In genomic region chr2:30800671-30801066, GRCm38 (mm10) we compare ENCODE assay signal across 9 mouse cellular contexts. TPM values are rescaled to one million over a fixed set of nuclear protein-coding genes. Genes with fewer than 3 reads are reported as not detected.
DNase-seq lines count a peak whose midpoint lies in the region; ATAC-seq and TF ChIP-seq lines count a peak whose summit lies in the region.
"Had no signal": no experiment of that assay in that cellular context is flagged by ENCODE, and none has a peak within 500 bp of the region (broad histone marks: within the 10 kb centered on the region; RNA-seq: fewer than 3 reads in every experiment).

No protein-coding gene starts in this region.

- intact Hi-C loops in left cerebral cortex, postnatal 25 days (cut with DNase I) = no loop called here

- 26% methylated on average over 7 of the region's 7 CpGs for WGBS in lung, embryonic 15.5 days
- 30% methylated on average over 6 of the region's 7 CpGs for WGBS in forebrain, embryonic 14.5 days
- 27% methylated on average over 7 of the region's 7 CpGs for WGBS in limb, embryonic 15.5 days
- 37% methylated on average over 7 of the region's 7 CpGs for WGBS in olfactory bulb, adult 2 months

- TF ChIP-seq POLR2A in olfactory bulb, adult 2 months (IDR thresholded peaks at IDR 0.05; ENCODE audit: insufficient read depth, low read depth, low read length) = no peak

- peaks cover 31% of the 10 kb centered on the region for H3K4me1 ChIP-seq in lung, embryonic 15.5 days
- H3K4me1 ChIP-seq in forebrain, embryonic 14.5 days (ENCODE audit: control insufficient read depth, insufficient read depth, low read length) = peaks cover 18% of the 10 kb centered on the region
- peaks cover 33% of the 10 kb centered on the region for H3K4me1 ChIP-seq in limb, embryonic 15.5 days
- peaks cover 36% of the 10 kb centered on the region for H3K4me1 ChIP-seq in olfactory bulb, adult 2 months (ENCODE audit: control insufficient read depth, insufficient read depth, low read length)

- peak overlapping the region; percentile 97 for H3K4me2 ChIP-seq in lung, embryonic 15.5 days
- peak overlapping the region; percentile 88 for H3K4me2 ChIP-seq in forebrain, embryonic 14.5 days (ENCODE audit: low read length)
- H3K4me2 ChIP-seq in limb, embryonic 15.5 days = peak overlapping the region; percentile 97

- H3K9me3 ChIP-seq in lung, embryonic 15.5 days = no peaks in the 10 kb centered on the region
- H3K9me3 ChIP-seq in forebrain, embryonic 14.5 days (replicated peaks; ENCODE audit: control insufficient read depth, low read length) = no peaks in the 10 kb centered on the region
- H3K9me3 ChIP-seq in limb, embryonic 15.5 days = no peaks in the 10 kb centered on the region

- TF ChIP-seq CTCF in olfactory bulb, adult 2 months (IDR thresholded peaks at IDR 0.05; ENCODE audit: insufficient read depth, low read depth, low read length) = no peak

- H3K27ac ChIP-seq in lung, embryonic 15.5 days = no peak overlapping the region
- no peak overlapping the region for H3K27ac ChIP-seq in forebrain, embryonic 14.5 days (ENCODE audit: low read depth, low read length)
- no peak overlapping the region for H3K27ac ChIP-seq in limb, embryonic 15.5 days
- no peak overlapping the region for H3K27ac ChIP-seq in olfactory bulb, adult 2 months (ENCODE audit: insufficient read depth, low read depth, low read length)

- no peak overlapping the region for H3K9ac ChIP-seq in lung, embryonic 15.5 days
- H3K9ac ChIP-seq in forebrain, embryonic 14.5 days (ENCODE audit: low read length) = peak overlapping the region; percentile 69; the same call in 1 of the 2 replicates
- H3K9ac ChIP-seq in limb, embryonic 15.5 days = no peak overlapping the region

- no peaks in the 10 kb centered on the region for H3K36me3 ChIP-seq in lung, embryonic 15.5 days
- H3K36me3 ChIP-seq in forebrain, embryonic 14.5 days (ENCODE audit: control insufficient read depth, insufficient read depth, low read length) = no peaks in the 10 kb centered on the region
- H3K36me3 ChIP-seq in limb, embryonic 15.5 days = no peaks in the 10 kb centered on the region

- DNase-seq in lung, postnatal 14 days = no peak
- no peak for DNase-seq in forebrain, embryonic 14.5 days (ENCODE audit: low spot score)
- DNase-seq in adipocyte (ENCODE audit: low spot score) = no peak
- DNase-seq in left cerebral cortex, postnatal 25 days (ENCODE audit: low spot score in 2 of 2) = no peak
- no peak for DNase-seq in kidney, adult 11 months
- DNase-seq: right cerebral cortex, postnatal 25 days had no signal

- no peak for ATAC-seq in lung, embryonic 15.5 days (ENCODE audit: borderline replicate concordance, extremely low read depth, low FRiP score, low TSS enrichment)
- no peak for ATAC-seq in forebrain, embryonic 14.5 days
- no peak for ATAC-seq in limb, embryonic 15.5 days (ENCODE audit: insufficient number of reproducible peaks, low FRiP score, low TSS enrichment, low read depth)

- peaks cover 17% of the 10 kb centered on the region; the same call in 1 of the 2 replicates for H3K27me3 ChIP-seq in lung, embryonic 15.5 days
- H3K27me3 ChIP-seq in forebrain, embryonic 14.5 days (replicated peaks; ENCODE audit: control insufficient read depth, insufficient read depth, low read length) = 0 out of 2 replicates have a peak, but pooled peaks cover 5% of the 10 kb centered on the region
- peaks cover 27% of the 10 kb centered on the region for H3K27me3 ChIP-seq in limb, embryonic 15.5 days

- H3K4me3 ChIP-seq in lung, embryonic 15.5 days = peak overlapping the region; percentile 45
- peak overlapping the region; percentile 40 for H3K4me3 ChIP-seq in forebrain, embryonic 14.5 days (ENCODE audit: low read depth, low read length)
- peak overlapping the region; percentile 49 for H3K4me3 ChIP-seq in limb, embryonic 15.5 days
- H3K4me3 ChIP-seq in olfactory bulb, adult 2 months (ENCODE audit: insufficient read depth, low read depth, low read length) = peak overlapping the region; percentile 54

RNA-seq across cellular contexts. Expression of gene 1700001O22Rik, which starts 2.8 kb away (rescaled TPM):
- polyA plus RNA-seq in lung, embryonic 15.5 days (2015; fragmentation: Nextera tagmentation; extraction: Ambion mirVana) = 4.7 and 6.0 TPM in 2 replicates
- polyA plus RNA-seq in forebrain, embryonic 14.5 days (2014; fragmentation: Nextera tagmentation; extraction: Ambion mirVana) = 2.4 and 2.7 TPM in 2 replicates
- polyA plus RNA-seq in limb, embryonic 15.5 days (2015; fragmentation: Nextera tagmentation; extraction: Ambion mirVana) = 2.4 and 3.1 TPM in 2 replicates
- polyA plus RNA-seq in olfactory bulb, adult 2 months (2012; ENCODE audit: insufficient read depth, insufficient read length, low replicate concordance, missing spikeins) = not detected in 2 replicates
- total RNA-seq in left cerebral cortex, postnatal 25 days (2021) = 1 to 10 TPM; 6.8 to 7.0 TPM

RNA-seq across cellular contexts. Expression of gene Ntmt1, which starts 7.0 kb away (rescaled TPM):
- 82.9 and 87.2 TPM in 2 replicates for polyA plus RNA-seq in lung, embryonic 15.5 days (2015; fragmentation: Nextera tagmentation; extraction: Ambion mirVana)
- 128 and 139 TPM in 2 replicates for polyA plus RNA-seq in forebrain, embryonic 14.5 days (2014; fragmentation: Nextera tagmentation; extraction: Ambion mirVana)
- polyA plus RNA-seq in limb, embryonic 15.5 days (2015; fragmentation: Nextera tagmentation; extraction: Ambion mirVana) = 86.3 and 89.5 TPM in 2 replicates
- not detected in 2 replicates for polyA plus RNA-seq in olfactory bulb, adult 2 months (2012; ENCODE audit: insufficient read depth, insufficient read length, low replicate concordance, missing spikeins)
- total RNA-seq in left cerebral cortex, postnatal 25 days (2021) = 10 to 100 TPM; 35.0 to 37.2 TPM

RNA-seq across cellular contexts. Expression of gene Asb6, which starts 29.5 kb away (rescaled TPM):
- polyA plus RNA-seq in lung, embryonic 15.5 days (2015; fragmentation: Nextera tagmentation; extraction: Ambion mirVana) = 31.8 and 34.0 TPM in 2 replicates
- 35.9 and 39.9 TPM in 2 replicates for polyA plus RNA-seq in forebrain, embryonic 14.5 days (2014; fragmentation: Nextera tagmentation; extraction: Ambion mirVana)
- 32.8 and 34.4 TPM in 2 replicates for polyA plus RNA-seq in limb, embryonic 15.5 days (2015; fragmentation: Nextera tagmentation; extraction: Ambion mirVana)
- polyA plus RNA-seq in olfactory bulb, adult 2 months (2012; ENCODE audit: insufficient read depth, insufficient read length, low replicate concordance, missing spikeins) = not detected in 2 replicates
- total RNA-seq in left cerebral cortex, postnatal 25 days (2021) = 10 to 100 TPM; 36.7 to 38.6 TPM

RNA-seq across cellular contexts. Expression of gene Prrx2, which starts 34.1 kb away (rescaled TPM):
- 9.7 and 12.5 TPM in 2 replicates for polyA plus RNA-seq in lung, embryonic 15.5 days (2015; fragmentation: Nextera tagmentation; extraction: Ambion mirVana)
- polyA plus RNA-seq in forebrain, embryonic 14.5 days (2014; fragmentation: Nextera tagmentation; extraction: Ambion mirVana) = 2.9 and 3.0 TPM in 2 replicates
- polyA plus RNA-seq in limb, embryonic 15.5 days (2015; fragmentation: Nextera tagmentation; extraction: Ambion mirVana) = 47.6 and 65.0 TPM in 2 replicates
- not detected in 2 replicates for polyA plus RNA-seq in olfactory bulb, adult 2 months (2012; ENCODE audit: insufficient read depth, insufficient read length, low replicate concordance, missing spikeins)
- total RNA-seq in left cerebral cortex, postnatal 25 days (2021) = 1 to 10 TPM; 1.3 to 2.4 TPM

Comparison
In these comparisons a context has a peak if more than half of its experiments do, and no peak if none do; other contexts are left out.
1. RNA of gene Ntmt1, which starts 7.0 kb away (polyA plus RNA-seq): 128 to 139 TPM in forebrain, embryonic 14.5 days, 86.3 to 89.5 TPM in limb, embryonic 15.5 days and 82.9 to 87.2 TPM in lung, embryonic 15.5 days; not detected in olfactory bulb, adult 2 months; every median in the first group is over 10 times any median in the second.
2. Peak in every context shown above with its lines, with median percentiles within 50 percentile points of each other: H3K4me2 ChIP-seq and H3K4me3 ChIP-seq.